8 mouse cellular contexts compared by ENCODE assay signal in genomic region chr14:61647182-61647880, GRCm38 (mm10). TPM values are rescaled to one million over a fixed set of nuclear protein-coding genes. Genes with fewer than 3 reads are reported as not detected.
DNase-seq lines count a peak whose midpoint lies in the region; ATAC-seq and TF ChIP-seq lines count a peak whose summit lies in the region.

No protein-coding gene starts in this region.

- H3K4me1 ChIP-seq in liver, embryonic 13.5 days (replicated peaks), result peaks cover 31% of the 10 kb centered on the region
- no peaks in the 10 kb centered on the region for H3K4me1 ChIP-seq in neural tube, embryonic 12.5 days
- peaks cover 2% of the 10 kb centered on the region for H3K4me1 ChIP-seq in testis, adult 2 months (ENCODE audit: control insufficient read depth, insufficient read depth, low read length)

- peak overlapping the region; percentile 87 for H3K4me2 ChIP-seq in liver, embryonic 13.5 days
- H3K4me2 ChIP-seq in neural tube, embryonic 12.5 days (replicated peaks), result peak overlapping the region; percentile 71

- 0 out of 2 replicates have a peak, but pooled peaks cover 3% of the 10 kb centered on the region for H3K36me3 ChIP-seq in liver, embryonic 13.5 days
- no peaks in the 10 kb centered on the region for H3K36me3 ChIP-seq in neural tube, embryonic 12.5 days
- no peaks in the 10 kb centered on the region for H3K36me3 ChIP-seq in testis, adult 2 months (ENCODE audit: control insufficient read depth, insufficient read depth, low read length)

- 0 out of 2 replicates have a peak, but pooled peaks have one; percentile 22 for ATAC-seq in liver, embryonic 13.5 days (ENCODE audit: low read depth)
- no peak for ATAC-seq in neural tube, embryonic 12.5 days (ENCODE audit: low FRiP score, low read depth)

- no peaks in the 10 kb centered on the region for H3K27me3 ChIP-seq in liver, embryonic 13.5 days
- no peaks in the 10 kb centered on the region for H3K27me3 ChIP-seq in neural tube, embryonic 12.5 days (replicated peaks)
- no peaks in the 10 kb centered on the region for H3K27me3 ChIP-seq in testis, adult 2 months (ENCODE audit: control insufficient read depth, insufficient read depth, low read length)

- H3K27ac ChIP-seq in liver, embryonic 13.5 days, result peak overlapping the region; percentile 96
- peak overlapping the region; percentile 69; the same call in 1 of the 2 replicates for H3K27ac ChIP-seq in neural tube, embryonic 12.5 days
- H3K27ac ChIP-seq in testis, adult 2 months (ENCODE audit: control insufficient read depth, insufficient read depth, low read depth, low read length), result peak overlapping the region; percentile 89

- DNase-seq in urinary bladder, adult 2 months (ENCODE audit: low spot score), result peak; percentile 33
- DNase-seq in urinary bladder, postnatal 10 days (ENCODE audit: low spot score), result no peak
- DNase-seq in embryo, embryonic 10 days (ENCODE audit: low spot score), result peak; percentile 57
- peak; percentile 94 for DNase-seq in heart, adult 11 months
- DNase-seq in kidney, adult 11 months, result peak; percentile 30
- peak; percentile 57 for DNase-seq in liver, embryonic 13.5 days

- no peak for TF ChIP-seq POLR2A in testis, adult 2 months (IDR thresholded peaks at IDR 0.05; ENCODE audit: control insufficient read depth, low read depth, low read length)

- H3K9me3 ChIP-seq in liver, embryonic 13.5 days (replicated peaks), result no peaks in the 10 kb centered on the region
- no peaks in the 10 kb centered on the region for H3K9me3 ChIP-seq in neural tube, embryonic 12.5 days

- under 1% methylated on average over 24 of the region's 24 CpGs for WGBS in liver, embryonic 13.5 days (ENCODE audit: insufficient replicate concordance)
- under 1% methylated on average over 24 of the region's 24 CpGs for WGBS in neural tube, embryonic 12.5 days

- peak overlapping the region; percentile 99 for H3K4me3 ChIP-seq in liver, embryonic 13.5 days (replicated peaks)
- peak overlapping the region; percentile 95 for H3K4me3 ChIP-seq in neural tube, embryonic 12.5 days
- peak overlapping the region; percentile 85 for H3K4me3 ChIP-seq in testis, adult 2 months (ENCODE audit: control insufficient read depth, low read depth, low read length)

- no peak for TF ChIP-seq CTCF in testis, adult 2 months (IDR thresholded peaks at IDR 0.05; ENCODE audit: control insufficient read depth, insufficient read depth, insufficient replicate concordance, low read depth, low read length)

- H3K9ac ChIP-seq in liver, embryonic 13.5 days, result peak overlapping the region; percentile 100
- H3K9ac ChIP-seq in neural tube, embryonic 12.5 days, result peak overlapping the region; percentile 94

RNA-seq across cellular contexts. Expression of gene Kcnrg, which starts 40.1 kb away (rescaled TPM):
- 0.25 TPM in 2 replicates for polyA plus RNA-seq in urinary bladder, adult 2 months (2012; rRNA removed)
- 0.07 and 0.23 TPM in 2 replicates for polyA plus RNA-seq in liver, embryonic 13.5 days (2015; fragmentation: Nextera tagmentation; extraction: Ambion mirVana)
- polyA plus RNA-seq in neural tube, embryonic 12.5 days (2016; fragmentation: Nextera tagmentation; extraction: Ambion mirVana), result 1.8 and 2.1 TPM in 2 replicates
- polyA plus RNA-seq in testis, adult 2 months (2012; rRNA removed), result 0.19 and 0.30 TPM in 2 replicates

RNA-seq across cellular contexts. Expression of gene Trim13, which starts 49.3 kb away (rescaled TPM):
- 17.2 and 20.9 TPM in 2 replicates for polyA plus RNA-seq in urinary bladder, adult 2 months (2012; rRNA removed)
- 6.8 and 7.0 TPM in 2 replicates for polyA plus RNA-seq in liver, embryonic 13.5 days (2015; fragmentation: Nextera tagmentation; extraction: Ambion mirVana)
- 40.5 and 46.5 TPM in 2 replicates for polyA plus RNA-seq in neural tube, embryonic 12.5 days (2016; fragmentation: Nextera tagmentation; extraction: Ambion mirVana)
- polyA plus RNA-seq in testis, adult 2 months (2012; rRNA removed), result 11.0 and 13.9 TPM in 2 replicates
